Mouse (Mus musculus): ENCODE measurements around the gene Klhl40.

- no peak for TF ChIP-seq CTCF (IDR thresholded peaks at IDR 0.05; ENCODE audit: extremely low read depth, insufficient read length, insufficient replicate concordance, low read depth, low read length)
- no peak for TF ChIP-seq POLR2A (IDR thresholded peaks at IDR 0.05; ENCODE audit: low read depth, low read length)
Measured at GRCm38 (mm10) chr9:121819771-121820471, 42.5 kb downstream of the Klhl40 start.

Measured in small intestine, adult 2 months (tissue).